Mouse (Mus musculus): Measurements from ENCODE around the gene Acsm4. TPM values are rescaled to one million over a fixed set of nuclear protein-coding genes. Genes with fewer than 3 reads are reported as not detected.

Gene Acsm4
- not detected for polyA plus RNA-seq (2014; fragmentation: Illumina TruSeq; extraction: RNeasy Lipid Tissue Mini Kit (QIAGEN cat#74804); ENCODE audit: low read depth, low replicate concordance)

GRCm38 (mm10) chr7:119689726-119690125, at the start of gene Acsm4:
Gene Acsm4 (plus strand): TSS chr7:119690026.

DNA sequence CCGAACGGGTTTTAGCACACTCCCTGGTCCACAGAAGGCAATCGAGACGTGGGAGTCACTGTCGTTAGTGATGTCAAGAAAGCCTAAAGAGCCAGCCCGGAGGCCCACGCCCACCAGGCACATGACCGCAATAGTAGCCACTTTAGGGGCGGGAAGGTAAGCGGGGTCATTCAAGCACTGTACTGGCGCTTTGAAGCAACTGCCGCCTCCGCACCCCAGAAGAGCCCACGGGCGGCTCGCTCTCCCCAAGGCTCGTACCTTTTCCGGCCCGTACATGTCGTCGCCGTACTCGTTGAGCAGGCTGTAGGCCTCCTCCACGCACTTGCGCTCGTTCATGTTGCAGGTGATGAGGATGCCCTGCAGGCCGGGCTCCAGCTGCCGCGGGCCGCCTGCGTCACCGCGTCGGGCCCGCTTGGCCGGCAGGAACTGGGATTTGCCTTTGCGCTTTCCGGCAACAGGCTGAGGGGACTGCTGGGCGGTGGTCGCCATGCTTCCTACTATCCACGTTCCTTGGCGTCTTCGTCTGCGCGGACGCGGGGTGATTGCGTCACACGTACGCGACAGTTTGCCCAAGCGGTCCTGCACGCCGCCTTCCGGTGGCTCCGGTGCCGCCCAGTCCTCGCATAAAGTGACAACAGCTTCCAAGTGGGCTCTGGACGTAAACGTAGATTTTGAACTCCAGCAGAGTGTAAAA, 30.6 kb downstream of the Acsm4 start, which contains the start of gene Thumpd1:
Thumpd1 (minus strand) TSS at position 546 of the 694 bp plus-strand sequence.

DNA sequence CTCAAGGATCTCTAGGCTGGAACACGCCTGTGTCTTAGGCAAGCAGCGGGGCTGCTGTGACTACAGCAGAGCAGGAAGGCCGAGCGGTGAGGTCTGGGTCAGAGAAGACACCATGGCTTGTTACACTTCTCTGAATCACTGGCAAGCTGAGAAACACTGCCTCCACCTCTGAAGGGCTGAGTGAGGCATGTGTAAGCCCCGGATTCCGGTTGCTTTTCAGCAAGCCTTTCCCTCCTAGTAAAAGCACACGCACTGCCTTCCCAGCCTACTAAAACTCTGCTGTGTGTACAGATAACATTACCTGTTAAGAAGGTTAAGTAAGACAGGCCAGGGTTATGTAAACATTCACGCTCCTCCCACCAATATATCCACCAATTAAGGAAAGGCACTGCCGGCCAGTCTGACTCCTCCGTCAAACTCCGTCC, 70.7 kb downstream of the Acsm4 start, which contains the start of gene Acsm3:
Acsm3 (plus strand) TSS at position 397 of the 425 bp plus-strand sequence.

Other genes with a start within 250 kb of the Acsm4 start
- 1.8 TPM for gene Gp2, start 230.7 kb upstream of the Acsm4 start, polyA plus RNA-seq (2014; fragmentation: Illumina TruSeq; extraction: RNeasy Lipid Tissue Mini Kit (QIAGEN cat#74804); ENCODE audit: low read depth, low replicate concordance)
- gene Umod, start 210.7 kb upstream of the Acsm4 start, polyA plus RNA-seq (2014; fragmentation: Illumina TruSeq; extraction: RNeasy Lipid Tissue Mini Kit (QIAGEN cat#74804); ENCODE audit: low read depth, low replicate concordance), result not detected
- not detected for gene Acsm5, start 170.6 kb upstream of the Acsm4 start, polyA plus RNA-seq (2014; fragmentation: Illumina TruSeq; extraction: RNeasy Lipid Tissue Mini Kit (QIAGEN cat#74804); ENCODE audit: low read depth, low replicate concordance)
- not detected for gene Pdilt, start 166.5 kb upstream of the Acsm4 start, polyA plus RNA-seq (2014; fragmentation: Illumina TruSeq; extraction: RNeasy Lipid Tissue Mini Kit (QIAGEN cat#74804); ENCODE audit: low read depth, low replicate concordance)
- gene Acsm2, start 135.7 kb upstream of the Acsm4 start, polyA plus RNA-seq (2014; fragmentation: Illumina TruSeq; extraction: RNeasy Lipid Tissue Mini Kit (QIAGEN cat#74804); ENCODE audit: low read depth, low replicate concordance), result not detected
- gene Acsm1, start 83.0 kb upstream of the Acsm4 start, polyA plus RNA-seq (2014; fragmentation: Illumina TruSeq; extraction: RNeasy Lipid Tissue Mini Kit (QIAGEN cat#74804); ENCODE audit: low read depth, low replicate concordance), result not detected
- 43.9 TPM for gene Thumpd1, start 30.8 kb downstream of the Acsm4 start, polyA plus RNA-seq (2014; fragmentation: Illumina TruSeq; extraction: RNeasy Lipid Tissue Mini Kit (QIAGEN cat#74804); ENCODE audit: low read depth, low replicate concordance)
- 591 TPM for gene Acsm3, start 70.9 kb downstream of the Acsm4 start, polyA plus RNA-seq (2014; fragmentation: Illumina TruSeq; extraction: RNeasy Lipid Tissue Mini Kit (QIAGEN cat#74804); ENCODE audit: low read depth, low replicate concordance)
- gene Rexo5, start 104.0 kb downstream of the Acsm4 start, polyA plus RNA-seq (2014; fragmentation: Illumina TruSeq; extraction: RNeasy Lipid Tissue Mini Kit (QIAGEN cat#74804); ENCODE audit: low read depth, low replicate concordance), result 27.8 TPM
- 19.6 TPM for gene Eri2, start 104.0 kb downstream of the Acsm4 start, polyA plus RNA-seq (2014; fragmentation: Illumina TruSeq; extraction: RNeasy Lipid Tissue Mini Kit (QIAGEN cat#74804); ENCODE audit: low read depth, low replicate concordance)
- gene Lyrm1, start 205.8 kb downstream of the Acsm4 start, polyA plus RNA-seq (2014; fragmentation: Illumina TruSeq; extraction: RNeasy Lipid Tissue Mini Kit (QIAGEN cat#74804); ENCODE audit: low read depth, low replicate concordance), result 11.9 TPM
- gene Dcun1d3, start 206.3 kb downstream of the Acsm4 start, polyA plus RNA-seq (2014; fragmentation: Illumina TruSeq; extraction: RNeasy Lipid Tissue Mini Kit (QIAGEN cat#74804); ENCODE audit: low read depth, low replicate concordance), result 15.0 TPM